Mouse (Mus musculus): ENCODE data around the gene Sp2. TPM values are rescaled to one million over a fixed set of nuclear protein-coding genes. Genes with fewer than 3 reads are reported as not detected.
A peak's percentile ranks its signal among the peaks of the same experiment; 100 is the strongest.

Gene Sp2
- polyA plus RNA-seq, 1 experiment from 2014 or later = 17.3 TPM

- Histone ChIP-seq H3K4me2 (replicated peaks) (peak within 1 kb of the TSS; percentile 93), H3K27ac (peak within 1 kb of the TSS; percentile 23; the same call in 1 of the 2 replicates), H3K9ac (peak within 1 kb of the TSS; percentile 78), H3K9me3 (no peaks in the 10 kb centered on the region), H3K4me3 (peak within 1 kb of the TSS; percentile 84), H3K36me3 (peaks cover 14% of the 10 kb centered on the region), H3K4me1 (peaks cover 11% of the 10 kb centered on the region), H3K27me3 (0 out of 2 replicates have a peak, but pooled peaks cover 5% of the 10 kb centered on the region)
- under 1% methylated on average over 55 of the region's 55 CpGs for WGBS
- peak; percentile 94 for ATAC-seq (ENCODE audit: insufficient number of reproducible peaks, insufficient read depth, low FRiP score, low TSS enrichment)
Observed at GRCm38 (mm10) chr11:96916044-96916884, 66.5 kb downstream of the Sp2 start, which contains the start of gene Cdk5rap3. Gene Cdk5rap3 (minus strand): TSS chr11:96916496.

- H3K36me3 ChIP-seq = peaks cover 31% of the 10 kb centered on the region
- ATAC-seq (ENCODE audit: insufficient number of reproducible peaks, insufficient read depth, low FRiP score, low TSS enrichment) = no peak
Observed at GRCm38 (mm10) chr11:96912682-96913081, 70.1 kb downstream of the Sp2 start.

GRCm38 (mm10) chr11:96910003-96910402, 72.8 kb downstream of the Sp2 start:
- peaks cover 45% of the 10 kb centered on the region for H3K36me3 ChIP-seq
- H3K4me2 ChIP-seq (replicated peaks) = no peak overlapping the region
- ATAC-seq (ENCODE audit: insufficient number of reproducible peaks, insufficient read depth, low FRiP score, low TSS enrichment) = 0 out of 2 replicates have a peak, but pooled peaks have one; percentile 31
- H3K27me3 ChIP-seq = no peaks in the 10 kb centered on the region
- no peaks in the 10 kb centered on the region for H3K9me3 ChIP-seq
- H3K4me3 ChIP-seq = no peak overlapping the region
- H3K4me1 ChIP-seq = peaks cover 4% of the 10 kb centered on the region
- no peak overlapping the region for H3K27ac ChIP-seq
- H3K9ac ChIP-seq = no peak overlapping the region
- WGBS = 25% methylated on average over 7 of the region's 7 CpGs

More at GRCm38 (mm10) chr11:96912682-96913081, 70.1 kb downstream of the Sp2 start:
- no peak overlapping the region for H3K9ac ChIP-seq
- H3K4me2 ChIP-seq (replicated peaks) = no peak overlapping the region
- WGBS = 80% methylated on average over 11 of the region's 11 CpGs
- no peaks in the 10 kb centered on the region for H3K9me3 ChIP-seq
- no peaks in the 10 kb centered on the region for H3K27me3 ChIP-seq
- peaks cover 11% of the 10 kb centered on the region for H3K4me1 ChIP-seq
- H3K27ac ChIP-seq = no peak overlapping the region
- no peak overlapping the region for H3K4me3 ChIP-seq

- Histone ChIP-seq H3K4me1 (0 out of 2 replicates have a peak, but pooled peaks cover under 1% of the 10 kb centered on the region), H3K9ac (no peak overlapping the region), H3K4me3 (no peak overlapping the region), H3K4me2 (replicated peaks) (no peak overlapping the region), H3K36me3 (peaks cover 45% of the 10 kb centered on the region), H3K9me3 (no peaks in the 10 kb centered on the region), H3K27ac (no peak overlapping the region), H3K27me3 (no peaks in the 10 kb centered on the region)
- 82% methylated on average over 12 of the region's 12 CpGs for WGBS
- no peak for ATAC-seq (ENCODE audit: insufficient number of reproducible peaks, insufficient read depth, low FRiP score, low TSS enrichment)
Observed at GRCm38 (mm10) chr11:96908594-96908993, 74.2 kb downstream of the Sp2 start.

DNA sequence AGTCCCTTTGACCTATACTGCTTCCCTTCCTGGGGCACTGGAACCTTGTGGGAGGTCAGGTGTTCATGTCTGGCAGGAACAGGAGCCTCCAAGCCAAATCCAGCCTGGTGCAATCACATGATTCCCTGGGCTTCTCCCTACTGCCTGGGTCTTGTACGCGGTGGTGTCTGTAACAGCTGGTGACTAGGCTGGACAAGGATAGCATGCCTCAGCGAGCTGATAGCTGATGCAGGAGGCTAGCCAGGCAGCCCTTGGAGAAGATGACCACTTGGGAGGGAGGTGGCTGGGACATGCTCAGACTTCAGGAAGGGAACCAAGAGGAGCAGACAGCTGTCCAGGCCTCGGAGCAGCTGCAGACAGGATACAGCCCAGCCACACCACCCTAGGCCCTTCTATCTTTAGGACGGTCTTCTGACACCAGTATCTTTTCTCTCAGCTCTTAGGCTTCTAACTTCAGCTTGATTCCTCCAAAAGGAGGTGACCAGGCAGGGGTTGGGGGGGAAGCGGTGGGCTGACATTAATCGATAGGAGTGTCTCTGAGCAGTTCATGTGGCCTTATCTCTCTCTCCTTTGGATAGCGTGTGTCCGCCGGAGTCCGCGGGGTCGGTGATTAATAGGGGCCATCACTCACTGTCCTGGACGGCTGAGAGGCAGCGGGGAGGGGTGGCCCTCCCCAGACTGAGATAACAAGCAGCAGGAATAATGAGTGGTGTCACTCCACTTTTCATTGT, 76.2 kb downstream of the Sp2 start:
- no peak overlapping the region for H3K4me3 ChIP-seq
- no peaks in the 10 kb centered on the region for H3K27me3 ChIP-seq
- H3K4me2 ChIP-seq (replicated peaks) = no peak overlapping the region
- H3K9me3 ChIP-seq = no peaks in the 10 kb centered on the region
- no peak overlapping the region; the same call in 1 of the 2 replicates for H3K27ac ChIP-seq
- WGBS = 66% methylated on average over 15 of the region's 15 CpGs
- H3K9ac ChIP-seq = no peak overlapping the region
- H3K4me1 ChIP-seq = peaks cover 14% of the 10 kb centered on the region
- ATAC-seq (ENCODE audit: insufficient number of reproducible peaks, insufficient read depth, low FRiP score, low TSS enrichment) = no peak
- H3K36me3 ChIP-seq = peaks cover 35% of the 10 kb centered on the region

Other genes with a start within 250 kb of the Sp2 start
- 27.6 and 28.5 TPM in 2 replicates for gene Snx11, start 205.4 kb downstream of the Sp2 start, polyA plus RNA-seq (2016; fragmentation: Nextera tagmentation; extraction: Ambion mirVana)
- gene Cbx1, start 193.8 kb downstream of the Sp2 start, polyA plus RNA-seq (2016; fragmentation: Nextera tagmentation; extraction: Ambion mirVana) = 160 and 169 TPM in 2 replicates
- gene Nfe2l1, start 153.0 kb downstream of the Sp2 start, polyA plus RNA-seq (2016; fragmentation: Nextera tagmentation; extraction: Ambion mirVana) = 72.6 and 75.8 TPM in 2 replicates
- 88.9 and 94.3 TPM in 2 replicates for gene Copz2, start 133.1 kb downstream of the Sp2 start, polyA plus RNA-seq (2016; fragmentation: Nextera tagmentation; extraction: Ambion mirVana)
- gene Cdk5rap3, start 66.5 kb downstream of the Sp2 start, polyA plus RNA-seq (2016; fragmentation: Nextera tagmentation; extraction: Ambion mirVana) = 88.2 and 96.5 TPM in 2 replicates
- 2.4 and 3.3 TPM in 2 replicates for gene Prr15l, start 54.9 kb downstream of the Sp2 start, polyA plus RNA-seq (2016; fragmentation: Nextera tagmentation; extraction: Ambion mirVana)
- gene Pnpo, start 39.0 kb downstream of the Sp2 start, polyA plus RNA-seq (2016; fragmentation: Nextera tagmentation; extraction: Ambion mirVana) = 21.5 and 22.2 TPM in 2 replicates
- gene Sp6, start 30.4 kb upstream of the Sp2 start, polyA plus RNA-seq (2016; fragmentation: Nextera tagmentation; extraction: Ambion mirVana) = 1.3 and 2.2 TPM in 2 replicates
- gene Scrn2, start 47.0 kb upstream of the Sp2 start, polyA plus RNA-seq (2016; fragmentation: Nextera tagmentation; extraction: Ambion mirVana) = 30.5 and 30.6 TPM in 2 replicates
- 0.87 and 0.89 TPM in 2 replicates for gene Lrrc46, start 58.4 kb upstream of the Sp2 start, polyA plus RNA-seq (2016; fragmentation: Nextera tagmentation; extraction: Ambion mirVana)
- gene Mrpl10, start 58.6 kb upstream of the Sp2 start, polyA plus RNA-seq (2016; fragmentation: Nextera tagmentation; extraction: Ambion mirVana) = 79.9 and 81.6 TPM in 2 replicates
- gene Osbpl7, start 67.7 kb upstream of the Sp2 start, polyA plus RNA-seq (2016; fragmentation: Nextera tagmentation; extraction: Ambion mirVana) = 7.9 and 10.8 TPM in 2 replicates
- gene Tbx21, start 132.4 kb upstream of the Sp2 start, polyA plus RNA-seq (2016; fragmentation: Nextera tagmentation; extraction: Ambion mirVana) = 0.14 and 0.20 TPM in 2 replicates
- 9.6 and 10.4 TPM in 2 replicates for gene Tbkbp1, start 168.5 kb upstream of the Sp2 start, polyA plus RNA-seq (2016; fragmentation: Nextera tagmentation; extraction: Ambion mirVana)
- gene Kpnb1, start 204.9 kb upstream of the Sp2 start, polyA plus RNA-seq (2016; fragmentation: Nextera tagmentation; extraction: Ambion mirVana) = 65.5 and 65.8 TPM in 2 replicates